Mouse (Mus musculus): Measurements from ENCODE around the gene Vamp3.
A peak's percentile ranks its signal among the peaks of the same experiment; 100 is the strongest.

DNA sequence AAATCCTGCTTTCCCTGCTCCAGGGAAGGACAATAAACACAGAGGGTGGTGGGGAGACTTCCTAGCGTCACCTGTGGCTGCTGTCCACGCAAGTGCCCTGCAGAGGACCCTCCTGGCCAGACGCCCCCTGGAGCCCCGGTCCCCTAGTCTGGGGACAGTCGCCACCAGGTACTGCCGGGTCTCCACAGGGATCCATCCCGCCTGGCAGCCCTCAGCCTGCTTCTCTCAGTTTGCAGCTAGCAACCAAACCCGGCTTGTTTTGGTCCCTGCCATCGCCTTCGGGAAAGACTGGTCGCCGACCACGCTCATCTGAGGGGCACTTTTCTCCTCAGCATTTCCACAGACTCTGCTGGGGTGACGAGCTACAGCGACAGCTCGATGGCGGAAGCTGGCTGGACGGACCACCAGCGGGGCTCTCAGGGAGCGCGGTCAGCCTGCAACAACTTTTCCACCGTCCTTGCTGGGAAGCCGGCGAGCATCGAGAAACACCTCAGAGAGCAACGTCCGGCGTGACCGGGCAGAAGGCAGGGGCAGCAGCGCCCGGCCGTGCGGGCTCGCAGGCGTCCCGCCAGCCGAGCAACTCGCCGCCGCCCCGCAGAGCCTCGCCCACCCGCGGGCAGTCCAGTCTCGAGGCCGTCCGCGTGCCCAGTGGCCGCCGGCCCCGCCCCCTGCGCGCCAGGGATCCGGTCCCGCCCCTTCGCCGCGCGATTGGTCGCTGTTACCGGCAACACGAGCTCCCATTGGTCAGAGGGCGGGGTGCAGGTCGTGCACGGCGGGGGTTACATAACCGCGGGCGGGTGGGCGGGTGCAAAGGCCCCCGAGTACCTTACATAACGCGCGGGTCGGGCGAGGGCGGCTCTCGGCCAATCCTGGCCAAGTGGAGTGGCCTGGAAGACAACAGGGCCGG, 13.5 kb downstream of the Vamp3 start, which contains the start of gene Per3:
- TF ChIP-seq CTCF (IDR thresholded peaks at IDR 0.05; ENCODE audit: borderline replicate concordance, extremely low read depth, insufficient read depth, insufficient read length) (no peak), POLR2A (IDR thresholded peaks at IDR 0.05; ENCODE audit: borderline replicate concordance, extremely low read depth, insufficient read depth, insufficient read length, poor library complexity, severe bottlenecking) (peak; percentile 73)

All from brain, embryonic 14.5 days (tissue).